Mouse (Mus musculus): Measurements from ENCODE around the gene Cntnap2. TPM values are rescaled to one million over a fixed set of nuclear protein-coding genes. Genes with fewer than 3 reads are reported as not detected.

Gene Cntnap2
- total RNA-seq, 2 experiments from 2014 or later: 132 to 139 TPM

DNA sequence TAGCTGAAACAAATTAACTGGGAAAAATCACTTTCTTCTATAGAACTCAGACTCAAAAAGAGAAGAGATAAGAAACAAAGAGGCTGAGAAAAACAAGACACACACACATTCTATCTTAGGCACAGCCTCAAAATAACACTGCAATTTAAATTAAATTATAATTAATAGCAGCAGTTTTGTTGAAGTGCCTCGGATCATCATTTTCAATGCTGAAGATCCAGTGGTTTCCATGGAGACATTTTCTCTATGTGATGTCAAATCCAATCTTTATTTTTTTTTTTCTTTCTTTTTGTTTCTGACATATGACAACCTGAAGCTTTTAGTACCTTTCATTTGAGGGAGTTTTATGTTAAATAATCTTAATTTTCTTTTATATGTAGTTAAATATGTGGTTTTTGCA, 2228.6 kb downstream of the Cntnap2 start:
- intact Hi-C loops (cut with DNase I): no loop called here
- no peak for DNase-seq (ENCODE audit: extremely low spot score in 1 of 2, low spot score in 2 of 2)

- no peak for DNase-seq (ENCODE audit: extremely low spot score in 1 of 2, low spot score in 2 of 2)
- intact Hi-C loops (cut with DNase I): no loop called here
These were observed 2232.8 kb downstream of the Cntnap2 start for GRCm38 (mm10) chr6:47291973-47292372.

GRCm38 (mm10) chr6:47292437-47292836, 2233.3 kb downstream of the Cntnap2 start:
- no peak for DNase-seq (ENCODE audit: extremely low spot score in 1 of 2, low spot score in 2 of 2)
- intact Hi-C loops (cut with DNase I): no loop called here

GRCm38 (mm10) chr6:47294433-47294832, 2235.3 kb downstream of the Cntnap2 start:
- intact Hi-C loops (cut with DNase I): no loop called here
- DNase-seq (ENCODE audit: extremely low spot score in 1 of 2, low spot score in 2 of 2): no peak

DNA sequence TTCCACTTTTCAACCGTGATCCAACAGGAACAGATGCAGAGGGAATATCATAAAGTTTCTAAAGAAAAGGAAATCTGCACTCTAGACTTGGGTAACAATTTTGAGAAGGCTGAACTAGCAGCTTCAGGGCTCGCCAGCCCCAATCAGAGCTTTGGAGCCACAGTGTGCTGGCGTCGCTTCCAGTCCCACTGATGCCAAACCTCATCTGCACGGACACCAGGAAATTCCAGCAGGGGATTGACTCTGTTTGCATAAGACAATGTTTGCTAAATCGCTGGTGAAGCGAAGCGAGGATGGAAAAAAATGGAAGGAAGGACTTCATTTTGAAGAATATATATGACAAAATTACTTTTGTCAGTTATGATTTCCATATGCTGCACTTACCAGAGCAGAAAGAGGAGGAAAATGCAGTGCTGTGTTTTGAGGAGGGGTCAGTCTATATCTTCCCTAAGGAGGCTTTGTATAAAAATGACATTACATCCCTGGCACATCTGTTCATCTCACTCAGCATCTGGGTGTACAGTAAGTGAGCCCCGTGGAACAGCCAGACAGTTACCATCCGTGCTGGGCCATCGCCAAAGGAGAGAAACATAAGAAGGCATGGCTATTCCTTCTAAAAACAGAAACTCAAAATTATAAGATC, 2245.8 kb downstream of the Cntnap2 start:
- intact Hi-C loops (cut with DNase I): no loop called here
- peak in 1 of 2 experiments; percentile 22 for DNase-seq (ENCODE audit: extremely low spot score in 1 of 2, low spot score in 2 of 2)

DNA sequence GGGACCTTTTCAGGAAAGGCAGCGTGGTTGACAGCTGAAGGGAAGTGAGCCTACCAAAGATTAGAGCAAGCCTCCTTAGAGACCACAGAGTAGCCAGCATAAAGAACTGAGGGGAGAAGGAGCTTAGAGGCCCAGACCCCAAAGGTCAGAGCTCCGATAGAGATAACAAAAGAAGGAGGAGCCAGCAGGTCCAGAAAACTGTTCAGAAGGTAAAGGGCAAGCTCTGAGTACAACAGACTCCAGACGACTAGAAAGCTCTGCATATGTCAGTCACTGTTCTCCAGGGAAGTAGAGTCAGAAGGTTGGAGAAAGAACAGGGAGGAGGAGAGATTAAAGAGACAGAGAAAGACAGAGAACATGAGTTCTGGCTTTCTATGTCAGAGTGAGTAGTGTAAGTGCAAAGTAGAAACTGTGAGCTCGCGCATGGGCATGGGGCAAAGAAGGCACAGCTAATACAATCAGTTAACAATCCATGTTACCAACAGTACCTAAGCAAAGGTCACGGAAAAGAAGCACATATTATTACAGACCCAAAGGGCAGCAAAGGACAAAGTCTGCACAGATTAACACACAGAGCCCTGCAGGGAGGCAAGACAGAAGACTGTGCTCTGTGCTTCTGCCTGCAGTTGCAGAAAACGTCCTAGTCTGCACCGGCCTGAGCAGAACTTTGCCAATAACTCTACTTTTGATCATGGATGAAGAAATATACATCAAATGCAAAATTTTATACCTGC, 2247.1 kb downstream of the Cntnap2 start:
- intact Hi-C loops (cut with DNase I): no loop called here
- no peak for DNase-seq (ENCODE audit: extremely low spot score in 1 of 2, low spot score in 2 of 2)

- DNase-seq (ENCODE audit: extremely low spot score in 1 of 2, low spot score in 2 of 2): no peak
- intact Hi-C loops (cut with DNase I): no loop called here
These were observed 2247.8 kb downstream of the Cntnap2 start for GRCm38 (mm10) chr6:47306954-47307353.

DNA sequence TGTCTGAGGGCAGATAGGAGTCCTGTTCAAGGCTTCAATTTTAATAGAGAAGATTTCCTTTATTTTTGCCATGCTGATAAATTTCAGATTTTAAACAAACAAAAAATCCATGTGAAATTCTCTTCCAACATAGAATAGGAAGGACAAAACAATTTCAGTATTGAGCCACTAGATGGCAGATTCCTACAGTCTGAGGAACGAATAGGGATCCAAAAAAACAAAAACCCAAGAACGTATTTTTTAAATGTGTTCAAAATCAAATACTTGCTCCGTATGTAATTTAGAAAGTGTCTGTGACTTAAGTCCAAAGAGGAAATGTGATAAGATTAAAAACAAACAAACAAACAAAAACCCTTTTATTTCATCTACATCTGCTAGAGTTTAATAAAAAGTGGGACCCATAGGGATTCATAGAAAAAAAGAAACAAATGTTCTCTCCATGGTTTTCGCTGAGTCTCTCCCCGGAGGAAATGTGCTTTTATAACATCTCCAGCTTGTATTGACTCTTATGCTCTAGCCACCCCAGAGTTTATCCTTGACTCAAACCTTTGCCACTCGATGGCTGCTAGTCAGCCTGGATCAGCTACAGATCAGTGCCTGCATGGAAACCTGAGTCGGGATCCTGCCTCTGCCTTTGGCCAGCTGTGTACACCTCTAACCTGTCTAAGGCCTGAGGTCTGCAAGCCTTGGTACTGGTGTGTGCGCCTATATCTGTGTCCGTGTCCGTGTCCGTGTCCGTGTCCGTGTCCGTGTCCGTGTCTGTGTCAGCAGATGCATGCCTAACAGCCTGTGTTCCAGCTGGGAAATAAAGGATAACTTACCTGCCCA, 2255.6 kb downstream of the Cntnap2 start:
- intact Hi-C loops (cut with DNase I): loop anchor here (10.0 kb wide), 2 partner anchors 140 to 210 kb away; partner anchors contain the start of gene Cul1
- DNase-seq (ENCODE audit: extremely low spot score in 1 of 2, low spot score in 2 of 2): peak in 1 of 2 experiments; percentile 55

DNA sequence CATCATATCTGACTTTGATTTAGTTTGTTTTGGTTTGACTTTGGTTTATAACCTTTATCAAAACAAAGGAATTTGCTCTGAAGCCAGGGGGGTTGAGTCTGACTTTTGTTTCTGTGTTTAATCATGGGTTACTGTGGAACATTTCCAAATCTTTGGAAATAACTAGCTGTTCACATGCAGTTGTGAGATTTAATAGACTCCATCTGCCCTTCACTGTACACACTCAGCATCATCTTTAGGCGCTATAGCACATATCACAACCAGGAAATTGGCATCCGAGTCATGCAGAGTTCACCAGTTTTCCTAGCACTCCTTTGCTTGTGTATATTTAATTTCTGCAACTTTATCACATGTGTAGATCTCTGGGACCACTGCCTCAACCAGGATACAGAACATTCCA, 2256.3 kb downstream of the Cntnap2 start:
- no peak for DNase-seq (ENCODE audit: extremely low spot score in 1 of 2, low spot score in 2 of 2)
- intact Hi-C loops (cut with DNase I): loop anchor here (10.0 kb wide), 2 partner anchors 139 to 209 kb away; partner anchors contain the start of gene Cul1

- intact Hi-C loops (cut with DNase I): loop anchor here (10.0 kb wide), 2 partner anchors 138 to 208 kb away; partner anchors contain the start of gene Cul1
- DNase-seq (ENCODE audit: extremely low spot score in 1 of 2, low spot score in 2 of 2): no peak
These were observed 2258.1 kb downstream of the Cntnap2 start for GRCm38 (mm10) chr6:47317253-47317652.

- intact Hi-C loops (cut with DNase I): loop anchor here (10.0 kb wide), 2 partner anchors 136 to 206 kb away; partner anchors contain the start of gene Cul1
- DNase-seq (ENCODE audit: extremely low spot score in 1 of 2, low spot score in 2 of 2): peak; percentile 17 to 43
These were observed 2259.5 kb downstream of the Cntnap2 start for GRCm38 (mm10) chr6:47318705-47319104.

- no peak for DNase-seq (ENCODE audit: extremely low spot score in 1 of 2, low spot score in 2 of 2)
- intact Hi-C loops (cut with DNase I): loop anchor here (10.0 kb wide), 2 partner anchors 135 to 205 kb away; partner anchors contain the start of gene Cul1
These were observed 2260.3 kb downstream of the Cntnap2 start for GRCm38 (mm10) chr6:47319309-47319983.

- intact Hi-C loops (cut with DNase I): no loop called here
- DNase-seq (ENCODE audit: extremely low spot score in 1 of 2, low spot score in 2 of 2): no peak
These were observed 2264.1 kb downstream of the Cntnap2 start for GRCm38 (mm10) chr6:47323169-47323835.

- DNase-seq (ENCODE audit: extremely low spot score in 1 of 2, low spot score in 2 of 2): no peak
- intact Hi-C loops (cut with DNase I): no loop called here
These were observed 2264.7 kb downstream of the Cntnap2 start for GRCm38 (mm10) chr6:47323886-47324285.

GRCm38 (mm10) chr6:47328281-47328680, 2269.1 kb downstream of the Cntnap2 start:
- intact Hi-C loops (cut with DNase I): no loop called here
- no peak for DNase-seq (ENCODE audit: extremely low spot score in 1 of 2, low spot score in 2 of 2)

DNA sequence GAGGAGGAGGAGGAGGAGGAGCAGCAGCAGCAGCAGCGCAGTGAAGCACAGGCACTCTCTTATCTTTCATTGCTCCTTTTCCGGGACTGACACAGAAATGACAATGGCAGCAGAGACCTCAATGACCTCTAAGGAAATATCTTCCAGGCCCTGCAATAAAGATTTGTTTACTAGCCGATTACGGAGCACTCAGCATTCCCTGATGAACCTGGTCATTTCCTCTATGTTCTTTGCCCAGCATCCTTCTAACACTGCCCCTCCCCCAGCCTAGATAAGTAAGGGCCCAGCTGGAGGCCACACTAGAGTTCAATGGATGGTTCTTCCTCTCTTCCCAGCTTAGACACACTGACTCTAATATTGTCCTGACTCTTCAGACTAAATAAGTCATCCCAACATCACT, 2270.1 kb downstream of the Cntnap2 start:
- no peak for DNase-seq (ENCODE audit: extremely low spot score in 1 of 2, low spot score in 2 of 2)
- intact Hi-C loops (cut with DNase I): no loop called here

DNA sequence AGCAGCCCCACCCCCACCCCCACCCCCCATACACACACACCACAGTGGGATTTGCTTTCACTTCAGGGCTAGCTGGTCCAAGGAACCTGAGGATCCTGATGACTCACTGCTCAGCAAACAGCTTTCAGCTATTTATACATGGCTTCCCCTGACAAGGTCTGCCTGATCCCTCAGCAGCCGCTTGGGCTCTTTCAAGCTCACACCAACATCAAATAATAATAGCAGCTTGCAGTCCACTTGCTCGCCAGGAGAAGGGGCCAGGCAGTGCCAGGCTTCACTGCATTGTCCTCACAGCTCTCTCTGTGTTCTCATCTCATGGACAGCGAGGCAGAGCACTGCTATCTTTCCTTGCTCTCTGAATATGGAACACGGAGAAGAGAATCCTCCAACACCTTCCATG, 2273.9 kb downstream of the Cntnap2 start:
- no peak for DNase-seq (ENCODE audit: extremely low spot score in 1 of 2, low spot score in 2 of 2)
- intact Hi-C loops (cut with DNase I): no loop called here

DNA sequence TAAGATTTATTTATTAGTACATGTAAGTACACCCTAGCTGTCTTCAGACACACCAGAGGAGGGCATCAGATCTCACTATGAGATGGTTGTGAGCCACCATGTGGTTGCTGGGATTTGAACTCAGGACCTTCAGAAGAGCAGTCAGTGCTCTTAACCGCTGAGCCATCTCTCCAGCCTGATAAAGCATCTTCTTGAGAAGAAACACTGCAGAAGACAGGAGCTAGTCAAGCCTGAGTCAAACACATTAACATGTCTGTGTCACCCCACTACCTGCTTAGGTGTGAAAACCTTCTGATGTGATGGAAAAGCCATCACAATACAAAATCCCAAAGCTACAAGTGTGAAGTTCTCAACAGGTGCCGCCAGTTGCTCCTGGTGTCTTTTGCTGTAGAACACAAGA, 2275.2 kb downstream of the Cntnap2 start:
- intact Hi-C loops (cut with DNase I): no loop called here
- no peak for DNase-seq (ENCODE audit: extremely low spot score in 1 of 2, low spot score in 2 of 2)

All from left cerebral cortex, postnatal 10 days (tissue).